ENCODE assay signal across 11 mouse cellular contexts in genomic region chr3:116892872-116893271, GRCm38 (mm10). TPM values are rescaled to one million over a fixed set of nuclear protein-coding genes. Genes with fewer than 3 reads are reported as not detected.
DNase-seq lines count a peak whose midpoint lies in the region; ATAC-seq and TF ChIP-seq lines count a peak whose summit lies in the region.
"Had no signal": no experiment of that assay in that cellular context is flagged by ENCODE, and none has a peak within 500 bp of the region (broad histone marks: within the 10 kb centered on the region; RNA-seq: fewer than 3 reads in every experiment).

No protein-coding gene starts in this region.

- ATAC-seq in forebrain, embryonic 15.5 days (replicated peaks): 0 out of 2 replicates have a peak, but pooled peaks have one; percentile 39
- peak; percentile 84 for ATAC-seq in kidney, postnatal 0 days (replicated peaks; ENCODE audit: low FRiP score, low read depth)
- peak; percentile 78 for ATAC-seq in megakaryocyte, adult 5-6 weeks (ENCODE audit: poor library complexity, severe bottlenecking)

- no peak for TF ChIP-seq CTCF in kidney, postnatal 0 days (IDR thresholded peaks at IDR 0.05; ENCODE audit: low read depth)

- H3K9me3 ChIP-seq in forebrain, embryonic 15.5 days: no peaks in the 10 kb centered on the region
- H3K9me3 ChIP-seq in forebrain, embryonic 10.5 days: no peaks in the 10 kb centered on the region
- no peaks in the 10 kb centered on the region for H3K9me3 ChIP-seq in kidney, postnatal 0 days (replicated peaks; ENCODE audit: low read length)

- no peak for DNase-seq in forebrain, embryonic 10.5 days (ENCODE audit: extremely low spot score, low spot score)
- peak; percentile 75 for DNase-seq in ZHBTc4 (ENCODE audit: low read depth, low spot score)
- peak; percentile 9 for DNase-seq in kidney, postnatal 0 days (ENCODE audit: low spot score)
- DNase-seq in ovary, postnatal 10 days (ENCODE audit: low spot score): no peak
- no peak for DNase-seq in gastrocnemius, adult 18-20 months (ENCODE audit: low spot score)
- no peak for DNase-seq in cerebellum, adult 9-10 months
- DNase-seq: cerebellum, adult 2 months; gastrocnemius, adult 2 months; heart, postnatal 14 days had no signal

- H3K4me3 ChIP-seq in forebrain, embryonic 15.5 days: no peak overlapping the region
- no peak overlapping the region for H3K4me3 ChIP-seq in forebrain, embryonic 10.5 days
- H3K4me3 ChIP-seq in kidney, postnatal 0 days (replicated peaks; ENCODE audit: low read depth, low read length): no peak overlapping the region
- H3K4me3 ChIP-seq: gastrocnemius, adult 2 months had no signal

- no peaks in the 10 kb centered on the region for H3K36me3 ChIP-seq in forebrain, embryonic 15.5 days
- H3K36me3 ChIP-seq in forebrain, embryonic 10.5 days (replicated peaks): peaks cover 12% of the 10 kb centered on the region
- H3K36me3 ChIP-seq in kidney, postnatal 0 days (ENCODE audit: insufficient read depth, low read length): no peaks in the 10 kb centered on the region

- no peaks in the 10 kb centered on the region for H3K4me1 ChIP-seq in forebrain, embryonic 15.5 days
- H3K4me1 ChIP-seq in forebrain, embryonic 10.5 days: peaks cover 11% of the 10 kb centered on the region
- no peaks in the 10 kb centered on the region for H3K4me1 ChIP-seq in kidney, postnatal 0 days (replicated peaks; ENCODE audit: insufficient read depth, low read length)

- no peak overlapping the region for H3K9ac ChIP-seq in forebrain, embryonic 15.5 days (replicated peaks)
- no peak overlapping the region for H3K9ac ChIP-seq in kidney, postnatal 0 days (ENCODE audit: low read depth, low read length)

- no peak overlapping the region for H3K4me2 ChIP-seq in forebrain, embryonic 15.5 days (replicated peaks)
- H3K4me2 ChIP-seq in kidney, postnatal 0 days (ENCODE audit: low read length): no peak overlapping the region

- 85% methylated on average over 9 of the region's 9 CpGs for WGBS in forebrain, embryonic 15.5 days
- WGBS in forebrain, embryonic 10.5 days: 91% methylated on average over 9 of the region's 9 CpGs
- 75% methylated on average over 9 of the region's 9 CpGs for WGBS in kidney, postnatal 0 days

- no peaks in the 10 kb centered on the region for H3K27me3 ChIP-seq in forebrain, embryonic 15.5 days
- no peaks in the 10 kb centered on the region for H3K27me3 ChIP-seq in forebrain, embryonic 10.5 days (ENCODE audit: poor library complexity, severe bottlenecking)
- no peaks in the 10 kb centered on the region for H3K27me3 ChIP-seq in kidney, postnatal 0 days (ENCODE audit: insufficient read depth, low read length)

- H3K27ac ChIP-seq in forebrain, embryonic 15.5 days (replicated peaks): no peak overlapping the region
- no peak overlapping the region for H3K27ac ChIP-seq in forebrain, embryonic 10.5 days
- H3K27ac ChIP-seq in kidney, postnatal 0 days: no peak overlapping the region
- H3K27ac ChIP-seq: gastrocnemius, adult 2 months had no signal

RNA-seq across cellular contexts. Expression of gene Frrs1, which starts 33.6 kb away (rescaled TPM):
- polyA plus RNA-seq in forebrain, embryonic 15.5 days (2015; fragmentation: Nextera tagmentation; extraction: Ambion mirVana): 3.2 and 3.8 TPM in 2 replicates
- 14.7 and 16.3 TPM in 2 replicates for polyA plus RNA-seq in forebrain, embryonic 10.5 days (2016; fragmentation: Nextera tagmentation; extraction: Ambion mirVana)
- 21.6 and 21.7 TPM in 2 replicates for polyA plus RNA-seq in kidney, postnatal 0 days (2015; fragmentation: Nextera tagmentation; extraction: Ambion mirVana)
- 54.3 and 54.9 TPM in 2 replicates for total RNA-seq in megakaryocyte, adult 5-6 weeks (2015)
- total RNA-seq in megakaryocyte, adult 5-6 weeks (2017): 37.9 and 38.4 TPM in 2 replicates
- total RNA-seq in gastrocnemius, adult 18-20 months (2021): 1 to 10 TPM; 1.9 to 2.3 TPM

Comparison
In these comparisons a context has a peak if more than half of its experiments do, and no peak if none do; other contexts are left out.
1. DNase-seq: peak in ZHBTc4 (single experiment) and kidney, postnatal 0 days (single experiment); none in forebrain, embryonic 10.5 days (single experiment), ovary, postnatal 10 days (single experiment), gastrocnemius, adult 18-20 months (single experiment) and cerebellum, adult 9-10 months (single experiment).
2. Peak in every context shown above with its lines, with median percentiles within 50 percentile points of each other: ATAC-seq.